Mouse (Mus musculus) adrenal gland, adult 2 months (tissue): ENCODE measurements at regions not wholly inside any gene's neighbourhood (a gene's known extent, or its start where the extent isn't known, plus 50 kb on each side); places are given as distances from the start of the nearest gene placed in this dataset.

Source experiments
- DNase-seq: peaks from one replicate; pipeline ENCODE4 v3.0.0; 2021

DNA sequence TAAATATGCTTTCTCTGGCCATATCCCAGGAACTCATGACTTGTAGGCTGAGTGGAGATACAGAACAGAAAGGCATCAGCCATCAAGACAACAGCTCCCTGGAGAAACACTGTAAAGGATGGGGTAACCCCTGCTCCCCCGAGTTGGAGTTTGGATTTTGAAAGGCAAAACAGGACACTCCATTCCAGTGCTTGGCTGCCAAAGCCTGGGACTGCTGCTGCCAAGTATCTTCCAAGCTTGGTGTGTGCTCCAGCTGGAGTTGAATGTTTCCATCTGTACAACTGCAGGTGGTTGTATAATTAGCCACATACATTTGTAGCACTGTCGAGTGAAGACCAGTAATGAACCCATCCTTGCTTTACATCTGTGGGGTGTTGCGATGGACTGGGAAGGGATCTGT, 62.1 kb downstream of the 4933412E24Rik start:
- DNase-seq: no peak

DNA sequence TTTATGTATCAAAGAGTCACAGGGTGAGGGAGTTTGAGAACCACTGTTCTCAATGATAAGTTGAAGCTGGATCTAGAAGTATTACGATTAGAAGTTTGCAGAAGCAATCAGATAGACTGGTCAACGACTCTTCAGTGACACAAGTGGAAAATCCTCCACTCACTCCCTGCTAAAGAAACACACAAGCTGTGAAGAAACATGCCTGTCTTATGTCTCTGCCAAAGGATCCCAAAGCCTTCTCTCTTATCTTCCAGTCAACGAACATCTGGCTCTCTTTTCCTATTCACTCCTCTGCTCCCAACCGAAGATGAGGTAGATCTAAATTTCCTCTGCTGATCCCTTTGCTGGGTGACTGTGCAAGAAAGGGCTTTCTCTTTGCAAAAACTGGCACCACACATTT, 62.6 kb downstream of the 4933412E24Rik start:
- no peak for DNase-seq

DNA sequence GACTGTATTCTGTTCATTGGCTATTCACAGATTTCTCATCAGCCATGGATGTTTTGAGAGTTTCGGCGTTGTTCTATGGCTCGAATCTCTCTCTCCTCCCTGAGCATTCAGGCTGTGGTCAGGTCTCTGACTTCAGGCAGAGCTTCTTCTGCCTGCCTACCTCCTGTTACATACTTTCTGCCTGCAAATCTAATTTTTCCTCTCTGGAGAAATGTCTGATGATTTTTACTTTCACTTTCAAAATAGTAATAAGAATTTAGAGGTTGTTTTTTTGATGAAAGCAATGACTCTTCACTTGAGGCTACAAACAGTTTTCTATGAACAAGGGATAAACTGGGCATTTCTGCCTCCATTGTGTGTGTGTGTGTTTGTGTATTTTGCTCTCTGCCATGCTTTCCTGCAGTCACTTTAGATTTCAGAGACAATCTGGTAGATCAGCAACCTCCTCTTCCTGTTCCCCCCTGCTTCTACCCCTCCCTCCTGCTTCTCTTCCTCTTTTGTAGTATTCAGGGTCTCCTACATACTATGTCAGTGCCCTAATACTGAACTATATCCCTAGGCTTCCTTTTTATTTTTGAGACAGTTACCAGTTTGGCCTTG, 65.7 kb downstream of the 4933412E24Rik start:
- DNase-seq: no peak

DNA sequence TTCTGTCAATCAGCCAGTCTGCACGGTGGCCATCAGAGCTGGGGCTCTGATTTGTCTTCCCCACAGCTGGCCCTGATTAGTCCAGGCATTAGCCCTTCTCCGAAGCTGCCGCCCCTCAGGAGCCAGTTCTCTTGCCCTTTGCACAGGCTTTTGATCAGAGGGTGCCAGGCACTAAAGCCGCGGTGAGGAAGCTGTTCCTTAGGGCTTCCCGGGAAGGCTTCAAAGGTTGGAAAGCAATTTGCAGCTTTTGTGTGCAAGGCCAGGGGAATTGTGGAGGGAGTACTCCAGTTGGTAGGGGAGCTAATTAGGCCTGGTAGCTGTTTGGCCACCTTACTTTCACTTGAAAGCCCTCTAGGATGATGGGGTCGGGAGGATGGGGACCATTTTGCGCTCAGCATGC, 71.2 kb downstream of the 4933412E24Rik start:
- DNase-seq: no peak

DNA sequence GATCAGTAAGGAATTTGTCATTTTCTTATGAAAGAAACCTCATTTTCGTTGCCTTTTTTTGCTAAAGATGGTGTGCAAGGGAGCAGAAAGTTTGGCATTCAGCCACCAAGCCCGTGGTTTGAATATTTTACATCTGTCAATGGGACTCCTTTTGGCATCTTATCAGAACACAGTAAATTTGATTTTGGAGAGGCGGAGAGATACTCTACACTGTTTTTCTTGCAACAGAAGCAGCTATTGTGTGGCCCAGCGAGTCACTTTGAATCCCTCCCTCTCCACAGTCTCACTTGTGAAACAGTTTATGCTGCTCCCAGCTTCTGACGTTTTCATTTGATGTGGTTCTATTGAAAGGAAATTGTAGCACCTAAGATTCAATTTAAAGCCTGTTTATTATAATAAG, 79.9 kb downstream of the 4933412E24Rik start:
- DNase-seq: no peak

DNA sequence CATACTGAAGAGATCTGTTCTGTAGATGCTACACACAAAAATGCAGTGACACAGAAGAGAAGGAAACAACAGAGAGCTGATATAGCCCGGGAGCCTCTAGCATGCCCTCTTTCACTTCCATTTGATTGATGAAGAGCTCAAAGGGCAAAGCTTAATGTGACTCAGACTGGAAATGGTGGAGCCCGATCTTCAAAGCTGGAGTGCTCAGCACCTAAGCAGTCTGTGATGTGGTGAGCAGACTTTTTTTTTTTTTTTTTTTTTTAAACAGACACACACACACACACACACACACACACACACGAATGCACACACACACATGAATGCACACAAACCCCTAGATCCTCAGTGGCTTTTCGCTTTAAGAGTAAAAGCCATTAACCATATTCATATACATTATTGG, 102.6 kb downstream of the 4933412E24Rik start:
- no peak for DNase-seq

DNA sequence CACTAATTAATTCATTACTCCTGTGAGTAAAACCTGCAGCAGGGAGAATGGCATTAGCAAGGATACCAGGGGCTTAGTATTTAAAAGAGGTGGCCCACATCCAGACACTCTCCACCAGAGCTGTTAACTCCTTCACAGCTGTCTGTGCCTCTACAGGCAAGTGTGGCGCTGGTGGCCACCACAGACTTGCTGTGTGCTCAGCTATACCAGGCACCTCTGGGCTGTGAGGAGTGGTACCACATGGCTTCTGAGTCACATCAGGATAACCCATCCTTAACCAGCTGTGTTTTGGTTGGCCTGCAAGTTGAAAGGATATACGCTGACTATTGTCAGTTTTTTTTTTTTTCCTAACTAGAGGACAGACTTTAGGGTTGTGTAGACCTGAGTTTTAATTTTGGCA, 108.1 kb downstream of the 4933412E24Rik start:
- no peak for DNase-seq

DNA sequence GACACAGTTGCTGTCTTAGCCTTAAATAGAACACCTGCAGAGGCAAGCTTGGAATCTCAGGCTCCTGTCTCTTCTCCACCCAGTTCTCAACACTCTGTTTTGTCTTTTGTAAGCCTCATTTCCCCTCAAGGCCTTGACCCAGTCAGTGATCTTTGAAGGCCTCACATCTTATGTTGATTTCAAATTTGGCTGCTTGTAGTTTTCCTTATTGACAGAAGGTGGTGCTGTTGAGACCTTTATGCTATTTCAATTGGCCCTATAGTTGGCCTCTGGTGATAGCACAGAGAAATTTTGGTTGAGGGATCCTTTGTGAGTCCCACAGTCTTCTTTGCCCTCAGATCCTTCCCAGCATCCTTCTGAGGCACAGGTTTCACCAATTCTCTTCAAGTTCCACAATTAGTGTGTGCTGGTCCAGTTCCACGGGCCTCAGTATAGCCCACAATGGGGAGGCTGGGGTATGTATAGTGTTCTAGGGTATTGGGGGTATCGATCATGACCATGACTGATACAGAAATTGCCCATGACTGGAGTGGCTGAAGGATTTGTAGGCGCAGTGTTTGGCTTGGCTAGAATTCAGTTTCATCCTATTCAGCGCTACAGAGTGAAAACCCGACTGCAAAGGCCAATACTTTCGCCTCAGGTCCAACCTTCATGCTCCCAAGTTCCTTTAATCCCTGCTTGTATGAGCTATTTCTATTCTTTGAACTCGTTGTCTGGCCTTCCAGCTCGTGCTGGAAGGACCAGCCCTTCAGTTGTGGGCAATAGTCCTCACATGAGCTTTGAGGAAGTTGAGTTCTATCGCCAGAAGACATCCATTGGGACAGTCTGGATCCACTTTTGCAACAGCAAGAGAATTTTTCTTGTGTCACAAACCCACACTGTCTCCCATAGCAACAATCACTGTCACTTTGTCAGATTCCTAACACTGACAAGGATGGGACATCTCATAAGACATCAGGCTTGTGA, 110.3 kb downstream of the 4933412E24Rik start:
- peak; percentile 2 for DNase-seq

DNA sequence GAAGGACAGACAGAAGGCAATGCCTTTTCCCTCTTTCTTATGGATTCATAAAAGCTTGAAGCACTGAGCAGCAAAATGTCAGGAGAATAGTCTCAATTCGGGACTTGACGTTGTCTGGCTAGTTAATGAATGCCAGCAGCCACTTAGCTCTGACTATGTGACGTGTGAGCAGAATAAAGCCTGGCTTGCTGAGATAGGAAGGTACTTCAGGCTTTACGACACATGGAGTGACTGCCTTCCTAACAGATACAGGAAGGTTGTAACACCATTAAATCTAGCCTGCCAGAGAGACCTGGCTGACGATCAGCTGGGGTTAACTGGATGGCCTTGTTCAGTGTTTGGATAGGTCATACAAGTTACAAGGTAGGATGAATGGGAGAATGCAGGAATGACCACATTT, 111.7 kb downstream of the 4933412E24Rik start:
- DNase-seq: no peak

DNA sequence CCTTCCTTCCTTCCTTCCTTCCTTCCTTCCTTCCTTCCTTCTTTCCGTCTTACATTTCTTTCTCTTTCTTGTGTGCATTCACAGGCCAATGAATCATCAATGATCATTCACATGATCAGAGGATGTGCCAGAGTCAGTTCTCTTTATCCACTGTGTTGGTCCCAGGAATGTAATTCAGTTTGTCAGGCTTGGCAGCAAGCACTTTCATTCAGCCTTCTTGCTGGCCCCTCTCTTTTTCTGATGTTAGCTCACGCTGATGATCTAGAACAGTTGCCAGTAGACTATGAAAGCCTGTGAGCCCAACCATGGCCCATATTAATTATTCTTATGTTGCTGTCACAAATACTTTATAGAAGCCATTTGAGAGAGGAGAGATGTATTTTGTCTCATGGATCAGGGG, 127.4 kb downstream of the 4933412E24Rik start:
- DNase-seq: no peak

DNA sequence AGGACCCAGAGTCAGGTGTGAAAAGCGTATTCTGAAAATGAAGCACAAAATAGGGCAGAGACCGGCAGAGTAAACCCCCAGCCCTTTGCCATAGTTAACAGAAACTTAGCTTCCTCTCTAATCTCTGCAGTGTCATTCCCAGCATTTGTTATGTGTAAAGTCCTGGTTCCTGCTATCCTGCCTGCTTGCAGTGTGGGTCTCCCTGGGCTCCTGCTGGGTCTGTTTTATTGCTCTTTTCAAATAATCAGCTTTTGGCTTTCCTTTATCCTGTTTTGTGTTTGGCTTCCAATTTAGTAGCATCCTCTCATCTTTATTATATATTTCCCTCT, 128.3 kb downstream of the 4933412E24Rik start:
- DNase-seq: no peak

DNA sequence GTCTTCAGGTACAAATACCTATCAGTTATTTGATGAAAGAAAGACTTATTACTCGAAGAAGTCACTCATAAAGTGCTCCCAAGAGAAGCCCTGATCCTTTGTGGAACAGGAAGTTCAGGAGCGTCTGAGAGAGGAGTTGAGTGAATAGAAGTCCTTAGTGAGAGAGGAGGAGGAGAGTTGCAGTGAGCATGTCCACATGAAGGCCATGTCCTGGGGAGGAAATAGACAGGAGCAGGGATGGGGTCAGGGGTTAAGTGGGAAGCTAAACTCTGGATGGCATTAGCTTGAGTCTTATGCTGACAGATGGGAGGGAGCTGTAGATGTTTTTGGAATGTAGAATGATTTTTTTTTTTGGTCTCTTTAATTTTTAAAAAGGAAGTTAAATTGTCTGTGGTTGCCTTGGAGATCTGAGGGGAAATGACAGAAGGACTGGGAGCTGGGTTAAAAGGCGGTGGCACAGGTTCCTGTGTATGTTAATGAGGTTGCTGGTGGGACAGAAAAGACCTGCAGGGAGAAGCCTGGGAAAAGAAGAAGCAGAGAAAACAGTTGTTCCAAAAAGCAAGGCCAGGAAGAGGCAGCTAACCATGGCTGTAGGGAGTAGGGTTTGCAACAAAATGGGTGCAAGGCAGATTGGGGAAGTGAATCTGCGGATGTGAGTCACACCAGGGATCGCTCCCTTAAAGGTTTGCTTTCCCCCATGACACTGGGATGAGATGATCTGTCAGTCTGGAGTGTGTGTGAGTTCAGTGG, 128.9 kb downstream of the 4933412E24Rik start:
- no peak for DNase-seq

DNA sequence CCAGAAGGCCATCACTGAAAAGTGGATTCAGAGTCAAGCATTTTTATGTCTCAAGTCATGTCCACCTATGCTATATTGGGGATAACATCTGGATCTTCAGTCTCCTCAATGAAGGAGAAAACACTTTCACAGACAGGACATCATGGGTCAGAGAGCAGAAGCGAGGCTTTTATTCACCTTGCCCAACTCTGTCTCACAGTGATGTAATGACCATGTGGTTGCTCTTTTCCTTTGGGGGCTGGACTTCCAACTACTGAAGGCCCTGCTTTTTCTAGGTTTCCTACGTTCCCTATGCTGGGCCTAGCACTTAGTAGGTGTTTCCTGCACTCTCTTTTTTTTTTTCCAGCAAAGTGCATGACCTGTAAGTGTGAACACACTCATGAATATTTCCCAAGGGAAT, 130.4 kb downstream of the 4933412E24Rik start:
- DNase-seq: no peak

DNA sequence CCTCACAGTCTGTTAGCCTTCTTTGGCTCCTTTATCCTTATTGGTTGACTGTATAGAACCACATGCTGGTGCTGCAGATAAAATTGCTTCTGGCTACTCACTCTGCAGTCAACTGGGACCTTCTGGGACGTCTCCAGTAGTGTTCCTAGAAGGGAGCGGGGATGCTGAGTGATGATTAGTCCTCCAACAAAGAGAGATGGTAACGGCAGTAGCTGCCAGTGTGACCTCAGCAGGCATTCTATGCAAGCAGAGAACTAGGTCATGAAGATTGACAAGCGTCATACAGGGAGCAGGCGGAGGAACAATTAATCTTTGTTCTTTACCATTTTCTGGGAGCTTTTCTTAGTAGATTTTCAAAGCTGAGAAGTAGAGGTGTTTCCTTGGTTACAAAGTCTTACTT, 134.0 kb downstream of the 4933412E24Rik start:
- DNase-seq: no peak

DNA sequence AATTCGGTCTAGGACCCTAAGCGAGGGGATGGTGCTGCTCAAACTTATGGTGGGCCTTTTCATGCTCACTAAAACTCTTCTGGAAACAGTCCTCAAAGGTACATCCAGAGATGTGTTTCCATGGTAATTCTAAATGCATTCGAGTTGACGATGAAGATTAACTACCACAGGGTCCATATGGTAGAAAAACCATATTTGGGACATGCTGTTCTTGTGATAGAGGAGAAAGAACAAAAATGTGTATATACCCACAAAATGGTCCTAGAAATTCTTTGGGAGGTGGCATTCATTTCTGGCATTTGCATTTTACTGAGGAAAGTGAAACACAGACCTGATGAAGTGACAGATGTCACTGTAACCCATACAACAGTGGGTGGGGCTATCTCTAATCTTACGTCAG, 136.0 kb downstream of the 4933412E24Rik start:
- DNase-seq: no peak

DNA sequence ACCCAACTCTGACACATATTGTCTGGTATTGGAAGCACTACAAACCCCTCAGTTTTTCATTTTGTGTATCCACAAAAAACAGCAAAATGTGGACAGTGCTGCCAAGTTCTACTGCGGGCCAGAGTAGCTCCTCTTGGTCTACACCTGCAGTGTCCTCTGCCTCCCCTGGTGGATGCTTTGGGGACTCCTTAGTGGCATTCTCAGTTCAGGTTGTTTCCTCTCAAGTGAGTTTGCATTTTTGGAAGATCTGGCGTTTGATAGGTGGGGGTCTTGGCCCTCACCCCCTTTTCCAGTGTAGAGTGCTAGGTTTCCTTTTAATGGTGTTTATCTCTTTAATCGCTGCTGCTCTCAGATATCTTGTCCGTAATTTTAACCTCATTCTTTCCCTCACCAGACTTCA, 137.1 kb downstream of the 4933412E24Rik start:
- DNase-seq: no peak

DNA sequence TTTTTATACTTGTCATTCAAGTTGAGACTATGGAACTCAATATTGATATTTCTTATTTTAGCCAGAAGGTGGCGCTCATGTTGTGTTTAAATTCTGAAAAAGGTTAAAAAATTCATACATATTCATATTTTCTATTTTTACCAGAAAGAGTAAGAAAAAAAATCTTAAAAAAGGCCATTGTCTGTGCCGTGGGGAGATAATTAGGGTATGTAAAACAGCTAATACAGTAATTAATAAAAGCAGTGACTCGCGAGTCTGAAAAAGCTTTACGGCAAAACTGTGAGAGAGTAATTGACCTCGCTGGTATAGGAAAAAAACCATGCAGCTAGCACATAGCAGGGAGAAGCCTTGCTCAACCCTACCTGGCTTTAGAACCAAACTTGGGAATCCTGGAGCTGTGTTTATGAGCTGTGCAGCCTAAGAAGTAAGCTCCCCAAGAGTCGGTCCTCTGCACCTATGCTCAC, 140.1 kb downstream of the 4933412E24Rik start:
- DNase-seq: no peak

DNA sequence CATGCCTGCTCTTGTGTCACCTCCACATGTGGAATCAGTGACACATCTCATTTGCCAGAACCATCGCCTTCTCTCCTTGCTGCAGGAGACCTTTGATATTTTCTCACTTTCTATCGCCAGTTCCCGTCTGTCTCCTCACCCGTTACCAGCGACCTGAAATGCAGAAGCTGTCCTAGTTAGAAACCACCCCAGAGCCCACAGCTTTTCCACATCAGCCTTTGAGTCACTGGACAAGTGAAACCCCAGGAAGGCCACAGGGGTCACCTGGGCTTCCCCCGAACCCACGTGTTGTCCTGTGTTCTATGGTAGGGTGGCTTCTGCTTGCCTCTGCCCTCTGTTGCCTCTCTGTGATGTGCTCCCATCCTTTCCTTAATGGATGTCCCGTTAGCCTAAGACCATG, 149.7 kb downstream of the 4933412E24Rik start:
- DNase-seq: no peak

DNA sequence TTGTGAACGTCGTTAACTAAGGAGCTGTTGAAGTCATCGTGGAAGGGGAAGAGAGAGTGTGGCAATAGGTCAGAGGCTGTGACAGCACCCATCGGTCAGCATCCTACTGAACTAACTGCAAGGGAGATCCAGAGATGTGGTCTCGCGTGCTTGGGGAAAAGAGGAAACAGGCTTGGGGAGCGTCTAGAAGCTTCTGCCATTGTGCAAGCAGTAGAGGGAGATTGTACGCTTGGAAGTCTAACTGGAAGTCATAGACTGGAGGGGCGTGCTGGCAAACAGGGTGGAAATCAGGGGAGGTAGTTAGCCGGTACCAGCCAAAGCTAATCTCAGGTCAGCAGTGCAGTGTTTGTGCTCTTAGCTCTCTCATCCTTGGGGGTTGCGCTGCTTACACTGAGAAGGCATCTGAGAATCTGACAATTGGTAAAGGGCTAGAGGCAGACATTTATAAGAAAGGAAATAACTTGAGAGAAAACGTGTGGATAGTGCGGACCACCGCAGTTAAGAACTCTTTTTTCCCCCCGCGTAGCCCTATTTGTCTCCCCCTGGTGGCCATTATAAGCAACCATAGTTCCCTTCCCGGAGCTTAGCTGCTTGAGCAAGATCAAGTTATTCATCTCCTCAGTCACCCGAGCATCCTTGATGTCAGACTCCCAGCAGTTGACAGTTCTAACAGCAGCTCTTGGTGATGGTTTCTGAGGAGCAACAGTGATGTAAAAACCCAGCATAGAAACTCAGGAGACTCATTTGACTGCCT, 151.5 kb downstream of the 4933412E24Rik start:
- peak; percentile 13 for DNase-seq

DNA sequence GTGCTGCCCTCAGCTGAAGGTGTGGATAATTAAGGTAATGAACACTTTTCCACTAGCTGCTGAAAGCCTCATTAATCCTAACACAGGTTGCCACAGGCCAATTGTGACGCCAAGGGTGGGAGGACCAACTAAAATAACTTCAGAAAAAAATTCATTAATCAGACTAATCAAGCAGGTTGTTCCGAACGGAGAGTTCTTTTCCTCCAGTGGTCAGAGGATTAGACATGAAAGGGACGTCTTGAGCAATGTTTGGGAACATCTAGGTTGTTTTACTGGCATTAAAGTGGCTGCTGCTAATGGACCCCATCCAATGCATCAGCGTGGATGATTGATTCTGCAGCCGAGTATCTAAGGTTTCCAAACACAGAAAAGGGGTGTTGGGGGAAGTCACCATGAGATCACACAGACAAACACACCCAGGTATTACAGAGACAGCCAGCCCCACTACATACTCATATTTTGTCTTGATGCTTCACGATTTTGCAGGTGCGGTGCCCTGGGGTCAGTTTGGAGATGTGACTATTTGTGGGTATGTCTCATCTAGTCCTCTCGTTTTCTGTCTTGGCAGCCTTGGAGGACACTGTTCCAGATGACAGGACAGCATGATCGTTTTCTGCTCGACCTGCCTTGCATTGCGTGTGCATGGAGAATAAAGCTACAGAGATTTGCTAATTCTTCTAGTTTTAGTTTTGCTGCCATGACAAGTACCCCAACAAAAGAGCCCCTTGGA, 164.0 kb downstream of the 4933412E24Rik start:
- DNase-seq: no peak

DNA sequence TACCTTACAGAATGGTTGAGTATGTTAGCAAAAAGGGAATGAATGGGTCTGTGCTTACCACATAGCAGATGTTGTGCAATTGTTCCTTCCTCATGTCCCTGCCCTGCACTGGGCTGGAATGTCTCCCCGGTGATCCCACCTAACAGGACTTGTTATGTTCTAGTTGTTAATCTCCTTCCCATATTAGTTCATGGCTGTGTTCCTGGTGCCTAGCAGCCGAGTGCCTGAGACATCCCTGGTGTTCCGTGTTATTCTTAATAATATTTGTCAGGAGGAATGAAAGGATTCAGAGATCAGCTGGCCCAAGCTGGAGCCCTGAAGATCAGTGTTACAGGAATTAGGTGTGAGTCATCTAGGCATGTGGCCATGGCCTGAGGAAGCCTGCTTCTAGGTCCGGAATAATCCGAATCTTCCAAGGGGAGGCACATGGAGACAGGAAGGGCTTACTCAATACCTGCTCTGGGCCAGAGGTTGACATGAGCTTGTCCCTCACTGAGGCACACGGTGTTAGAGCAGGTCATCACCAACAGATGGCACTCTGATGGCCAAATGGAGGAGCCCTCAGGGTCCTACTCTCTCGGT, 171.2 kb downstream of the 4933412E24Rik start:
- peak; percentile 66 for DNase-seq
